Mouse (Mus musculus): ENCODE results near the gene Gm10799.

The Gm10799 gene

DNA sequence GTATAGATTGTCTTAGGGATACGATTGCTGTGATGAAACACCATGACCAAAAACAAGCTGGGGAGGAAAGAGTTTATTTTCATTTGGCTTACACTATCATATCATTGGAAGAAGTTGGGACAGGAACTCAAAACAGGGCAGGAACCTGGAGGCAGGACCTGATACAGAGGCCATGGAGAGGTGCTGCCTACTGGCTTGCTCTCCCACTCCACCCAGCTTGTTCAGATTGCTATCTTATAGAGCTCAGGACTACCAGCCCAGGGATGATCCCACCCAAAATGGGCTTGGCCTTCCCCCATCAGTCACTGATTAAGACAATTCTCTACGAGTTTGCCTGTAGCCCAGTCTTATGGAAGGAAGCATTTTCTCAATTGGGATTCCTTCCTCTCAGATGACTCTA is 4.2 kb downstream of the Gm10799 start:
- no peak for DNase-seq

DNA sequence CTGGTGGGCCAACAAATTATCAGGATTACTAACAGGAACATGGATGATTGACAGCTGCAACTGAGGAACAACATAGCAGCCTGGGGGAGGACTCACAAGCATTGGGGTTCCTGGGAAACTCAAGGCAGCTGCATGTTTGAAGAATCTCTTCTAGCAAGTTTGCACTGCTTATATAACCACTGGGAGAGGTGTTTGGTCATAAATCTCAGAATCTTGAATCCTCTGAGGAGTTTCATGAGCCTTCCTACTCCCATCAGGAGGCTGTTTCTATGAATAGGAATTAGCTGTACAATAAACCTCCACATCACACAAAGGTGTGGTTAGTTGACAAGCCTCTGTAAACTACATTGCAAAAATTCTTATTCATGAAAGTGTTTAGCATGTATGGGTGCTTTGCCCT is 5.7 kb downstream of the Gm10799 start:
- DNase-seq = no peak

DNA sequence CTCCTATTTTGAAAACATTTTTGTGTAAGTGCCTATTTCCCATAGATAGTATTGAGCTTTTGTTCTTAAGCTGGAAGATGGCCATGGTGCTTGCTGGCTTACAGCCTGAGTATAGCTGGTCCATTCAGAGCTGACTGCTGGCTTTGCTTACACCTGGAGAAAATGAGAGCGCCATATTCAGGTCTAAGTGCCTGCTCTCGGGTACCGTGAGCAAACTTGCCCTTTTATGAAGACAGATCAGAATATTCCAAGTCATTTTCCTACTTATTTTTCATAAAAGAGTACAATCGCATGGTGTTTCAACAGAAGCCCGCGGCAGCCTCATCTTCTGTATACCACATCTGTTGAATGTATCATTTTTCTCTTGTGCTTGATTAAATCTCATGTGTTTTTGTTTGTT is 7.4 kb downstream of the Gm10799 start:
- no peak for DNase-seq

DNA sequence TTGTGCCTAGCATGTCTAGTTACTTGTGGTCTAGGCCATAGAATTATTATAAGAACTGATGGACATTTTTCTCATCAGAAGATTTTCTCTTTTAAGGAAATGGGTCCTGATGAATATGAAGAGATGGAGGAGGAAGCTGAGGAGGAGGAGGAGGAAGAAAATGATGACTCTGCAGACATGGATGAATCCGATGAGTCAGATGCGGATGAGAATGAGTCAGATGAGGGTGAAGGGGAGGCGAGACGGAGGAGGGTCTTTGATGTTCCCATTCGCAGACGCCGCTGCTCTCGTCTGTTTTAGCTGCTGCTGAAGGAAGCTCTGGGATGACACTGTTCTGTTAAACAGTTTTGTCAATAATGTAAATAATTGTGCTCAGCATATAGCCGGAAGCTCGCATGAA is 8.6 kb downstream of the Gm10799 start:
- no peak for DNase-seq

DNA sequence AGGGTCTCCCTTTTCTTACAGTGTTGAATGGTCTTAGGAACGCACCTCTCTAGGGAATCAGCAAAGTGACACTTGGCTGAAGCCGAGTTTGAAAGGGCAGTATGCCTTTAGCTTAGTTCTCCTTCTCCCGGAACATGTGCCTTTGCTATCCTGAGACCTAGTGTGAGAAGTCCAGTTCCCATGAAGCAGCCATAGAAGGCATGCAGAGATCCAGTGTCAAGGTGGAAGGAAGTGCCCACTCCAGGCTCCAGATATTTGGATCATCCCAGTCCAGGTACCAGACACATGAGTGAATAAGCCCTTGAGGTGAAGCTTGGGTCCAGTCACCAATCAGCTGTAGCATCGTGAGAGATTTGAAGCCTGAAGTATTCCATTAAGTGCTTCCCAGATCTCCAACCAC is 9.4 kb downstream of the Gm10799 start:
- DNase-seq = no peak

DNA sequence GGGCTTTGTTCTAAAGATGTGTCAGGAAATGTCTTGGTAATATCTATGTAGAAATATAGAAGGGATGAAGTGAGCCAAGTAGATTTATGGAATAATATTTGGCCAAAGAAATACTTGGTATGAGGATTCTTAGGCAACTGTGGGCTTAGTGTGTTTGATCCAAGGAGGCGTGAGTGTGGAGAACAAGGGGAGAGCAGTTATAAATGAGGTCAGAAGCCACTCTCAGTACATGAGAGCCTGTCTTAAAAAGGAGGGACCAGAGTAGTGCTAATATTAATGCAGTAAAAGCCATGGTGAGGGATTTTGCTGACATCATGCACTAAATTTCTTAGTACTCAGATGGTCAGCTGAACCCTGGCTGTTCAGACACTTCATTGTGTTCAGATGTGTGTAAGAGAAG is 10.0 kb downstream of the Gm10799 start:
- DNase-seq = no peak

DNA sequence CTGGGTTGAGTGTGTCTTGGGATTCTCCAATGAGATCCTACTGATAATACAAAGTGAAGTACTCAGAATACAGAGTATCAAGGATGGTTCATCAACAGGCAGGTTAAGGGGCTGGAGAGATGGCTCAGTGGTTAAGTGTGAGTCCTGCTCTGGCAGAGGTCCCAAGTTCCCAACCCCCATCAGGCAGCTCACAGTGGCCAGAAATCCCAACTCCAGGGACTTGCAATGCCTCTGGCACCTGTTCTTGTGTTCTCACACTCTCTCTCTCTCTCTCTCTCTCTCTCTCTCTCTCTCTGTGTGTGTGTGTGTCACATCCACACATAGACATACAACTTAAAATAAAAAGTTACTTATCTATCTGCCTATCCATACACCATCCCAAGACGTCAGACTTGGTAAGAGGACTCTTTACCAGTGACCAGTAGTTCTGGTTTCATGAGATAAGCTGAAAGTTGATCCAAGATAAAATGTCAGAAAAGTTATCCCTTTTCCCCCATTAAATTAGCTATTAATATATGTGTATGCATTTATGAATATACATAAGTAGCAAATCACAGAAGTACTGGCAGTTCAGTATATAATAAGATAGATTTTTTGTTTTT is 23.8 kb downstream of the Gm10799 start:
- no peak for DNase-seq

DNA sequence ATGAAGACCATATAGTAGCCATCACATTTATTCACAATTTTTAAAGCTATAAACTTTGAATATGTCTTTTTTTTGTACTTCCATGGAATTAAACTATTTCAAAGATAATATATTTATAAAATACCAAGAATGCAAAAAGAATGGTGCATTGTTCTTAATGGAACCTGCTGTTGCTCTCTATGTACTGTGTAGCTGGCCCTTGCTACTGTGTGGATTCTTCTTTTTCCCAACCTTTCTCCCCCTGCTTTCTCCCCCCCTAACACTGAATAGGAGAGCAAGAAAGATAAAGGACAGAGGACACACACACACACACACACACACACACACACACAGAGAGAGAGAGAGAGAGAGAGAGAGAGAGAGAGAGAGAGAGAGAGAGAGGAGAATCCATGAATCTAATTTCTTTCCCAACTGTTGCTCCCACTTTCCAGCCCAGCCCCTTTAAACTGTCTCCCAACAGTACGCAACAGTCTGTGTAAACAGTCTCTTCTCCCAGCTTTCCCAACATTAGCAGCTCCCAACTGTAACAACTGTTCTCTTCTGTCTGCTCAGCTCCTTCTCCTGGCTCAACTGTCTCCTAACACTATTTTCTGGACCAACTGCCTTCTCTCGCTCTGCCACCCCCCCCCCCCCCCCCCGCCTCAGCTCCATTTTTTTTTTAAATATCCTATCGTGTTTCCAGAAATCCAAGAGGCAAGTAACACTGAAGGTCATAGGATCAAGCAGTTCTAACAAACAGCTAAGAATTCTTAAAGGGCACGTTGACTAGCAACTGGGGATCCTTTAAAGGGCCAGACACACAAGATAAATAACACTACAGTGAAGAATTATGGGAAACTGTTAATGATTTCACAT is 24.5 kb downstream of the Gm10799 start:
- DNase-seq = no peak

DNA sequence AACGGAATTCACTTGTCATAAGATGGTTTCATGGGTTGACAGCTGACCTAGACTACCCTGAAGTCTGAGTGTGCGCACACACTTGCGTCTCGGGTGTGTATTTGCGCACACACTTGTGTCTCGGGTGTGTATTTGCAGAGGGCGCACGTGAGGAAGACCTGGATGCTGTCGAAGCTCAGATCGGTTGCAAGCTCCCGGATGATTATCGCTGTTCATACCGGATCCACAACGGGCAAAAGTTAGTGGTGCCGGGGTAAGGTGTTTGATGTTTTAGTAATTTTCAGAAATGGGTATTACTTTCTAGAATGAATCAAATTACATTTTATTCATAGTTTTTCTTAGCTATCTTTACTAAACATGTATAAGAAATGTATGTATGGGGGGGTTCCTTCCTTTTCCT is 25.6 kb downstream of the Gm10799 start:
- DNase-seq = no peak

DNA sequence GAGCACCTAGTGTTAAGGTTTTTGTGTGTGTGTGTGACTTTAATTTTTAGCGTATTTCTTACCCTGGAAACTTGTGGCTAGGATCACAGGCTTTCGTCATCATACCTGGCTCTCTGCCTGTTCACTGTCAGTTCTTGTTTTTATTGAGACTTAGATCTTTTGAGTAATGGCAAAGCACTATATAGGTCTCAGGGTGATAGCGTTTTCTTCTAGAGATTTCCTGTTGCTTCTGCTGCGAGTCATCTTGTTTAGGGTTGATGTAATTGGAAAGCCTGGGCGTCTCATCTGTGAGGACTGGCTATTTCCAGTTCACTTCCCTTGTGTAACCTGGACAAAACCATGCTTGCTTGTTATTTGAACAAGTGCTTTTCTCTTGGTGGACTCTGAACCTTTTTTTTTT is 26.7 kb downstream of the Gm10799 start:
- no peak for DNase-seq

DNA sequence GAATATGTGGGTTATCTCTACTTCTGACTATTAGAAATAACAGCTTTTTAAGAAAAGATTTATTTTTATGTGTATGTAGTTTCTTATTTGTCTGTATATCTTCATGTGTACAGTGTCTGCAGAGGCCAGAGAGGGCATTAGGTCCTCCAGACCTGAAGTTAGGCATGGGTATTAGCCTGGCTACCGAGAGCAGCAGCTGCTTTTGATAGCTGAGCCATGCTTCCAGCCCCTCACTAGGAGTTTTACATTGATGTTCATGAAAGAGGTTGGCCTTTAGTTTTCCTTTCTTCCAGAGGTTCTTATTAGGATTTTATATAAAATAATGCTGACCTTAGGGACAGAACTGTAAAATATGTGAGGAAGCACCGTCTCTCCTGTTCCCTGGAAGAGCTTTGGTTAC is 30.1 kb downstream of the Gm10799 start:
- no peak for DNase-seq

DNA sequence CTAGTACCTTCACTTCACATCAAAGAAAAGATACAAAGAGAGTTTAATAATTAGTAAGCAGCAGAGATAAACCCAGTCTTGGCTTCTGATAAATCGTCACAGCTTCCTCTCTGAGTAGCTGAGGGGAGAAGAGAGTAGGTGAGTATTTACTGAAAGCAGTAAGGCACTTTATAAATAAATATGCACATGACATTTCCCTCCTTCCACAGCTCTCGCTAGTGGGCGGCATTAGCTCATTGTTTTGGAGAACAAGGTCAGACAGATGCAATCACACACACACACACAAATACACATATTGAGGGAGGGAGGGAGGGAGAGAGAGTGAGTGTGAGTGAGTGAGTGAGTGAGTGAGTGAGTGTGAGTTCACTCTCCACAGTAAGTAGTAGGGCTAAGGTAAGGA is 32.0 kb downstream of the Gm10799 start:
- DNase-seq = no peak

DNA sequence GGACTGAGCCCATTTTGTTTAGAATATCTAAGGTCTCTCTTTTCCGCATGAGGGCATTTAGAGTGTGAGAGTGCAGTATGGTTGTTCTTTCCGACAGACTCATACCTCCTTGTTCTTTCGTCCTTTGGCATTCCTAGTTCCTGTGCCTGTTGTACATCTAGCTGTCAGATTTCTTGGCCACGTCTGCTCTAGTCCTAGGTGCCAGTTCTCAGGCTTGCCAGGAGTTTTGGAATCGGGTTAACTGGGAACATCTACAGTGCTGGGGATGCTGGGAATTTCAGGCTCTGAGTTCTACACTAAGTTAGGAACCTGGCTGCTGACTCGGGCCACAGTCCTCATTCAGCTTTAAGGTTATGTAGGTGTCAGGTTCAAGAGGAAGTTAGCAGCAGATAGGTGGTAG is 32.8 kb downstream of the Gm10799 start:
- no peak for DNase-seq

DNA sequence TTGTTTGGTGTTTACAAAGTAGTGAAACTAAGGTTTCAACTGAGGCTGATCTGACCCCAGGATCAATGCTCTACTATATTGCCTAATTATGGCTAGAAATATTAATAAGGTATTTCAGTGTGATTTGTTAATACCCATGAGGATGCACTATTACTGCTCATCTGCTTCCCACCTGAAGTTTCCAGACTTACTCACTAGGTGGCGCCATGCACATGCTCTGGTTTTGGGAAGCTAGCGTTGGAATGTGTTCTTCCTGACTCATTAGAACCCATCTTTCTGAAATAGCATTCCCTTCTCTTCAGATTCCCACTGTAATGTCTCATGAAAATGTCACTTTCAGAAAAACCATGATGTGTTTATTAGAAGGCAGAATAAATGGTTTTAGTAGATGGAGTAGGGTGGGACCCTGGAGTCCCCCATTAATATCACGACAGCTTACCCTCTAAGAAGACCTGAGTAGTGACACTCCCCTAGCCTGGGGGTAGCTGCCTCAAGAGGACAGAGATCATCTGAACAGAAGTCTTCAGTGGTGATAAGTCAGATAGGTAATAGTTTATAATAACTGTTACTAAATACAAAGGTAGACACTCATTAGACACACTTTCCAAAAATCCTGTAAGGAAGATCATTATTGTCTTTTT is 33.4 kb downstream of the Gm10799 start:
- DNase-seq = peak; percentile 71

DNA sequence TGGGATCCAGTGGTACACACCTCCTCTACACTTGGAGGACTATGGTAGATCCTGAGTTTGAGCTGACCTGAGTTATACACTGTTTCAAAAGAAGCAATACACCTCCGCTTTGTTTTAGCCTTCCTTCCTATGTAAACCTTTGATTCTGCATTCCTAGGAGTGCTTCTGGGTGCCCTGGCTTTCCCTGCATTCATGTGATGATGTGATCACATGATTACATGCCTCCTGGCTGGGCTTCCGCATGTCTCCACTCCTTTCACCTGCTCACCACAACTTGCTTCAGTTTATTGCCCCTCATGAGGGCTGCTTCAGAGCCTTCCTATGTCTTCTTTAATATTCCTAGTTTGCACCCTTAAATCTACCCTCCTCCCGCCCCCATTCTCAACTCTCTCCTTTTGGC is 36.3 kb downstream of the Gm10799 start:
- no peak for DNase-seq

DNA sequence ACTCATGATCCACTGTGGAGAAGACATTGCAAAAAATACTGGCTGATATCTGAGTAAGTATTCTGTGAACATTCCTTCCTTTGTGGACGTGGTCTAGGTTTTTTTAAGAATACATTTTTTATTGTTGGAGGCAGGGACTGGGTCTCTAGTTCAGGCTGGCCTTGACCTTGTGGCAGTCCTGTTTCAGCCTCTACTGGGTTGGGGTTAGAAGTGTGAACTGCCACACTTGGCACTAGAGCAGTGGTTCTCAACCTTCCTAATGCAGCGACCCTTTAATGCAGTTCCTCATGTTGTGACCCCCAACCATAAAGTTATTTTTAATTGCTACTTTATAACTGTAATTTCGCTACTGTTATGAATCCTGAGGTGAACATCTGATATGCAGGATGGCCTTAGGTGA is 38.0 kb downstream of the Gm10799 start:
- no peak for DNase-seq

DNA sequence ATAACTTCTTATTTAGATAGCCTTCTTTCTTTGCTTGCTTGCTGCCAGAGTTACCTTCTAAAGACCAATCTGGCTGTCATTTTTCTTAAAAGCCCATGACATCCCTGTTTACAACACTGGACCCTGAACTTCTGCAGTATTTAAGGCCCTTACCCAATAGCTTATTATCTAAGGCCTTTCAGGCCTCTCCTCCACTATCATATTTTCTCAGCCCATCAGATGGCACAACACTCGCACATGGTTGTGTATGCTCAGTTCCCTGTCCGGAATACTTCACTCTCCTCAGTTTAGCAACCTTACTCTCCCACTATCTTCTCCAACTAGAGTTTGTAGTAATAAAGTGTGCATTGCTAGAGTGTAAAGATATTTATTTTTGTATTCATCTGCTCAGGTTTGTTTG is 39.3 kb downstream of the Gm10799 start:
- no peak for DNase-seq

DNA sequence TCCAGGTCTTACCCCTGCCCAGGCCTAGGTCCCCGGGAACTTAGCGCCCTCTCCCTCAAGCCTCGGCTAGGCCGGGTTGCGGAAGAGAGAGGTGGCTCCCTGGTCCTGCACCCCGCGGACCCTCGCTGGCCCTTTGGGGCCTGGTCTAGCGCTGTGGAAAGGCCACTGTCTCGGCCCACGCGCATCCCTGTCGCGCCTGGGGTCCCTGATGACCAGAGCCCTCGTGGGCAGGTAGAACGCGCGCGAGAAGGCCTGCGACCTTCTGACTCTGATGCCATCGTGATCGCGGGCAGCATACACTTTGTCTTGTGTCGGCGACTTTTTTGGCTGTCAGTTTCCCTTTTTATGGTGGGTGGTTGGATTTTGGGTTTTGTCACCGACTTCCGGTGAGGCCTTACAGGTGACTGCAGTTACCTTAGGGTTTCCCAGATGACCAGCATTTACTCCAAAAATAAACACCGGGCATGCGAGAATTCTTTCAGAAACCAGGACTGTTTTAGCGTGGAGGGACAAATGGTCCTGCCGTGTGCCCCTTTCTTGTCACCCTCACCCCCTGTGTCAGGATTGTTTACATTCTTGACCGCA is 40.1 kb downstream of the Gm10799 start, which contains the start of gene 4931422A03Rik:
TSS of gene 4931422A03Rik (minus strand) at position 223 of the 585 bp plus-strand sequence.
- no peak for DNase-seq

DNA sequence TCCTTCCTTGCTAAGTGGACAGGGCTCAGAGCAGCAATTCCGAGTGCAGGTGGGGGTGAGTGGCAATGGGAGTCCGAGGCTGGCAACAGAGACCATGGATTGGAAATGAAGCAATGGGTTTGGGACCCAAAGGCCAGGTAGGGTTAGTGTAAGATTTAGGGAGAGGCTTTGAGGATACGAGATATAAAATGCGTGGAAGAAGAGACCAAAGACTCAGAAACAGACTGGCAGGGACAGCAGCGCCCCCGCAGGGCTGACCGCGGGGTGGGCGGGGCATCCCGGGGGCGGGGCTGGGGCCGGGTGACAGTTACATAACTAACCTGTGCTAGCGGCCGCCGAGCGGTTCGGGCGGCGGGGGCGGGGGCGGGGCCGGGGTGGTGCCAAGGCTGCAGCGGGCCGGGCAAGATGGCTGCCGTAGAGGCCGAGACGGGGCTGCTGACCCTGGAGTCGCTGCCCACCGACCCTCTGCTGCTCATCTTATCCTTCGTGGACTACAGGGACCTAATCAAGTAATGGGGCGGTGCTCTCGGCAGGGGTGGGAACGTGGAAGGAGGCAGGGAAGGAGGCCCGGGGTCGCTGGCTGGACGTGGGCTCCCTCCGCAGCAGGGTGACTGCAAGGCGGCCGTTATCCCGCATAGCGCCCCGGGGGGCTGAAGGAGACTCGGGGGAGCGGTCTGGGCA is 40.8 kb downstream of the Gm10799 start, which contains the start of gene Fbxo3:
TSS of gene Fbxo3 (plus strand) at position 264 of the 681 bp plus-strand sequence.
- peak; percentile 89 for DNase-seq

DNA sequence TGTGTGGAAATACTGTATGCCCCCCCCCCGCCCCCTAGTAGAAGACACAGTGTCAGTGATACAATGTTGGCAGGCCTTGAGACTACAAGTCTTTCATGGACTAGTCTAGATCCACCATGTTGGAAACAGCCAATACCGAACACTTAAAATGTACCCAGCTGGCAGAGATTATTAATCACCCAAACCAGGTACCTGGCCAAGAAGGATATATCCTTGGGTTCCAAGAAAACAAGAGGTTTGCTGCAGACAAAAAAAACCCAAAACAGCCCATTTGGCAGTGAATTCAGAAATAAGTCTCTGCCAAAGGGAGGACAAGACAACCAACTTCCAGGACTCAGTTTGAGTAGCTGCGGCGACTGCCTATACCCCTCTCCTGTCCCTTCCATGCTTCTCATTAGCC is 43.7 kb downstream of the Gm10799 start:
- DNase-seq = no peak

DNA sequence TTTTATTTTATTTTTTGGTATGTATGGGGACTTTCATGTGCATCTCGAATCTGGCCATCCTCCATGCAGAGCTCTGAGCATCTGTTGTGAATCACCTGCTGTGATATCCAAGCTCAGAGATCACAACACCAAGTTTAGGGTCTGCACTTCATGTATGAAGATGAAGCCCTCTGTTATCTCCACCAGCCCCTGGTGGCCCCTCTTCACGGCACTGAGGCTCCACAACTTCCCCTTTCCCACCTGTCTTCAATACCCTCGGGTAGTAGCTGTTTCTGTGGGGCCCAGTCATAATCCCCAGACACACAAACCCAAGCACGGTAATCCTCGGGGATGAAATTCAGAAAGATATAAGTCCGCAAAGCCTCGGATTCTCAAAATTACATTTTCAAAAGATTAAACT is 45.3 kb downstream of the Gm10799 start:
- DNase-seq = no peak
